Mouse (Mus musculus) neutrophil, adult 5-6 weeks (primary cell): Measurements from ENCODE around the gene Gpr26. TPM values are rescaled to one million over a fixed set of nuclear protein-coding genes. Genes with fewer than 3 reads are reported as not detected.
A peak's percentile ranks its signal among the peaks of the same experiment; 100 is the strongest.

Source experiments
- ATAC-seq: fragments of 151-379, 151-347 bp; 2 replicates; pipeline ENCODE4 v1.8.0; 2017; ENCODE audit warnings: mild to moderate bottlenecking, moderate TSS enrichment; ENCODE audit not compliant: insufficient number of reproducible peaks, poor library complexity, low FRiP score, severe bottlenecking; ENCODE audit errors: extremely low read depth
- total RNA-seq: library from RNA; stranded (forward); fragments of 200-1000 nt; gene quantifications from 2 replicates; pipeline ENCODE4 v1.2.3, GENCODE M21; 2017

The Gpr26 gene
- under 0.01 TPM in 1 of 2 replicates, not detected in the other for total RNA-seq

DNA sequence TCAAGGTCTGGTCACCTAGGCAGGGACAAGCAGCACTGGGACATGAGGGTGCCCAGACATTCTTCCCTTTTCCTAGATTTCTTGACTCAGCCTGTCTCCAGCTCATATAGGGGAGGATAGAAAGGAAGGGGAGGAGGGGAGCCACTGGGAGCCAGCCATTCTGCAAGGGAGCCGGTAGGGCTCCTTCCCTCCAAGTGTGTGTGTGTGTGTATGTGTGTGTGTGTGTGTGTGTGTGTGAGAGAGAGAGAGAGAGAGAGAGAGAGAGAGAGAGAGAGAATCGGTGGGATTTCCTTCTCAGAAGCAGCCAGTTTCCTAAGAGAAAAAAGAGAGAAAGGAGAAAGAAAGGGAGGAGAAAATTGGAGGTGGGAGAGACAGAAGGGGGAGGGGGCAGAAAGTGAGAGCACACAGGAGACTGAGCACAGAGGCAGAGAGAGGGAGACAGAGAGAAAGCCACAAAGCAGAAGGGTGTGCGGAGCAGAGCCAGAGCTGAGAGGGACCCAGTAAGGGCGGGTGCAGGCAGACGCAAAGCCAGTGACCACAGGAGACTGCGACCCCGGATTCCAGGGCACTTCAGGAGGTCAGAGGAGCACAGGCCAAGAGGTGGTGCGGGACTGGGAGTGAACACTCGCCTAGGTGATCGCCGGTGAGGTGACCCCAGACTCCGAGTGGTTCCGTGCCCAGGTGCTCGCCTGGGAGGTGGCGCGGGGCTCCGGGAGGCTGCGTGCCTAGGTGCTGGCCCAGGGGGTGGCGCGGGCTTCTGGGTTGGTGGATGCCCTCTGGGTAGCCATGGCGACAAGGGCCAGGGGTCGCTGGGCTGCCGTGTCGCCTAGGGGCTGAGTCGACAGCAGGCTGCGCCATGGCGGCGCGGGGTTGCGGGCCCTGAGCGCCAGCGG is at the start of gene Gpr26:
Gene Gpr26 (plus strand): TSS at position 438 of the 893 bp plus-strand sequence.
- no peak for ATAC-seq

DNA sequence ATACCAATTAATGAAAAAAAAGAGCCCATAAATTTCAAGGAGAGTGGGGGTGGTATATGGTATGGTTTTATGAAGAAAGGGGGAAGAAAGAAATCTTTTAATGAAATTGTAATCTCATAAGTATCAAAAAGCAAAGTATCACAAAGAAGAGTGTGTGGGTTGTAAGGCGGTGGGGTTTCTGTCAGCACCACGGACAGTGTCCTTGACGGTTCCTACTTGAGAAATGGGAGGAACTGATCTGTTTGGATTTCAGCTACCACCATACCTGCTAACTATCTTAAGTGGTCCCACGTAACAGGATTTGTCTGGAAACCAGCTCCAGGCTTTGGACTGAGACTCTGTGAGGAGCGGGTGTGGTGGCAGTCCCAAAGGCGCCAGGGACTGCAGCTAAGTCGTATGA is 48.9 kb upstream of the Gpr26 start:
- ATAC-seq, result no peak

DNA sequence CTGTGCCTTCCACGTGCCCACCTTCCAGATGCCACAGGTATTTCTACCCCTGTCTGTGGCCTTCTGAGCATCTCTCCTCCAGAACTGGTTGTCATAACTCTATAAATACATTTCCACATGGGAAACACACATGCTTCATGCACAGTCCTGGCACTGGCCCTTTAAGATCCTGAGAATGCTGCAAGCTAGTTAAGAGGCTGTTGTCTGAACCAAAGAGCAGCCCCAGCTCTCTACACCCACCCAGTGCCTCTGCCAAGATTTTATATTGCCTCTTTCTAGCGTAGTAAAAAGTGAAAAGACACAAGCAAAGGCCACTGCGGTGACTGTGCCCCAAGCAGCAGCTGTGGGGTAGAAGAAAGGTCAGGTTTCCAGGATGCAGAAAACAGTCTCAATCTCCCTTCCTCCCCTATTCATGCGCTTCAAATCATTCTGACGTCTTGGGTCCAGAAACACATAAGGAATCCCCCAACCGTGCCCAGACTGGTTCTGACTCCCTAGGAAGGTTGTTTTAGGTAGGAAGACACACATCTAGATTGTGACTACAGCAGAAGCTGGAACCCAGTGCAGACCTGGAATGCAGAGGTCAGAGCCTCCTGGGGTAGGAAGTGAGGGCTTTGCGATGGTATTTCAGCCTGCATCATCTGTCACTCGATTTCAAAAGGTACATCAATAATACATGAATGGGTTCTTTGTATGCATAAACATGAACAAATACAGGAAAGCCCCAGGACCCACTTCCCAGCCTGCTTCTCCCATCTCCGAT is 38.8 kb upstream of the Gpr26 start:
- ATAC-seq, result no peak

DNA sequence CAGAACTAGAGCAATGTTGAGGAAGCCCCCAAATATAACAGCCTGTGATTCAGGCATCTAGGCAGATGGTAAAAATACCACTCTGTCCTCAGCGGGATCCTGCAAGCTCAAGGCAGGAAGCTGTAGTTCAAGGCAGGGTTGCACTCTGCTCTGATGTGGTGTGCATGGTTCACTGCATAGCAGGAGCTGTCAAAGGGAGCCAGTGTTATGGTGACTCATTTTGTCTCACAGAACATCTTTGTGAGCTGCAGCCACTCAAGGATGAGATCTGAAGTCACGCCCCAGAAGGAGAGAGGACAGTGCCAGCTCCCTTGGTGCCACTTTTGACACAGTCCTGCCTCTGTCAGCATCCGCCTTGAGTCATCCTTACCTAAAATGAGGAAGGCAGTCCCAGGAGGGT is 28.6 kb upstream of the Gpr26 start:
- ATAC-seq, result no peak

DNA sequence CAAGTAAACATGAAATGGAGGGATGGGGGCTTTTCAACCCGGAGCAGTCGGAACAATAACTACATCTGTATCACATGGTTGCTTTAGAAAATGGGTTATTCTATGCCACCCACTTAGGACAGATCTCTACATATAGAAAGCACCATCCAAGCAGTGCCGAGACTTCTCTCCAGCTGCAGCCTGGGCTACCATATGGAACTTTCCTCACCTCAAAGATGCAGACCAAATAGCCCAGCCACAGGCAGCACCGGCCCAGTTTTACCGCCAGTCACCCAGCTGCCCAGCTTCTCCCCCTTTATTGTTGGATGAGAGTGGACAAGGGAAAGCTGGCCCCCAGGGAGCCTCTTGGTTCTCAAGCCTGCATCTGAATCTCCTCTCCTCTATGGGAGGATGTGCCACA is 15.1 kb upstream of the Gpr26 start:
- no peak for ATAC-seq

DNA sequence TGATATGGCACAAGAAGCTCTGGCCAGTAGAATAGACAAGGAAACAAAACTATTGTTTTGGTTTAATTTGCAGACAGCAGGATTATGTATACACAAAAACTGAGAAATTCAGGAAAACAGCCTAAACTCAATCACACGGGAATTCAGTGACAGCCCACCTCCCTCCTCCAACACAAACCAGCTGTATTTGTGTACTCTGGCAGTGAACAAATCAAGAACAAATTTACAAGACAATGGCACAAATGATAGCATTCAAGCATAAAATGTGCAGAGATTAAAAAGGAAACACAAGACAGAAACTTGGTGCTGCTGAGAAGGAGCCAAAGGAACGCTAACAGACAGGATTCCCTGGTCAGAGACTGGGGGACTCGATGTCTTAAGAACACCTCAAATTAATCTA is 12.9 kb upstream of the Gpr26 start:
- no peak for ATAC-seq

DNA sequence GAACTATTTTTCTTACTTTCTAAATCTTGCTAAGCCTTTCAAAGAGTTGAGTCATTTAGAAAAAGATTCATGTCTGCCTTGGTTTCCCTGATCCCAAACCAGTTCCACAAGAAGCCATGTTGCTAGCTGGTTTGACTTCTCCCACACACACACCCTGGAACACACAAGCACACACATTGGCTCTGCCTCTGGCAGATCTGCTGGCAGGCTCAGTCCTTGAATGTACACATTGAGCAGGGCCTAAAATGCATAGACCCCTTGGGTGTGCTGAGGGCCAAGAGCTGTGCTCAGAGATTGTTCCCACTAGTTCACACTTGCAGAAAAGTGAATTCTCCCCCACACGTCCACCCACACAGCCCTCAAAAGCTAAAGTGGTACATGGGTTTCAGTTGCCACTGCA is 7.6 kb upstream of the Gpr26 start:
- no peak for ATAC-seq

DNA sequence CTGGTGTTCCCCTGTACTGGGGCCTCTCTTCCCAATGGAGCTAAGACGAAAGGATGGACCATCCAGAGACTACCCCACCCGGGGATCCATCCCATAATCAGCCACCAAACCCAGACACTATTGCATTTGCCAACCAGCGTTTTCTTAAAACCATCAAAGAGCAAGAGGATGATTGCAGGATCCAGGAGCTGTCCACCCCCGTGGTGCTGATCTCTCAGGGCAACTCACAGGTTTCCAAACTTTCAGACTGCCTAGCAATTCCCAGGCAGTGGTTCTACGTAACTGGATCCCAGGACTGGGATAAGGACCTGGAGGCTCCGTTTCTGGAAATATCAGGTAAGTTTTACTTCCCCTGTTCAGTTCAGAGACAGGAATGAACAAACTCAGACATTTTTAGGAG is 5.7 kb upstream of the Gpr26 start:
- ATAC-seq, result no peak

DNA sequence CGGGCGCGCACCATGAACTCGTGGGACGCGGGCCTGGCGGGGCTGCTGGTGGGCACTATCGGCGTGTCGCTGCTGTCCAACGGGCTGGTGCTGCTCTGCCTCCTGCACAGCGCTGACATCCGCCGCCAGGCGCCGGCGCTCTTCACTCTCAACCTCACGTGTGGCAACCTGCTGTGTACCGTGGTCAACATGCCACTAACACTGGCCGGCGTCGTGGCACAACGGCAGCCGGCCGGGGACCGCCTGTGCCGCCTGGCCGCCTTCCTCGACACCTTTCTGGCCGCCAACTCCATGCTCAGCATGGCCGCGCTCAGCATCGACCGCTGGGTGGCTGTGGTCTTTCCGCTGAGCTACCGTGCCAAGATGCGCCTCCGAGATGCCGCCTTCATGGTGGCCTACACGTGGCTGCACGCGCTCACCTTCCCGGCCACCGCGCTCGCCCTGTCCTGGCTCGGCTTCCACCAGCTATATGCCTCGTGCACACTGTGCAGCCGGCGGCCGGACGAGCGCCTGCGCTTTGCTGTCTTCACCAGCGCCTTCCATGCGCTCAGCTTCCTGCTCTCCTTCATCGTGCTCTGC is 745 bp downstream of the Gpr26 start:
- no peak for ATAC-seq

DNA sequence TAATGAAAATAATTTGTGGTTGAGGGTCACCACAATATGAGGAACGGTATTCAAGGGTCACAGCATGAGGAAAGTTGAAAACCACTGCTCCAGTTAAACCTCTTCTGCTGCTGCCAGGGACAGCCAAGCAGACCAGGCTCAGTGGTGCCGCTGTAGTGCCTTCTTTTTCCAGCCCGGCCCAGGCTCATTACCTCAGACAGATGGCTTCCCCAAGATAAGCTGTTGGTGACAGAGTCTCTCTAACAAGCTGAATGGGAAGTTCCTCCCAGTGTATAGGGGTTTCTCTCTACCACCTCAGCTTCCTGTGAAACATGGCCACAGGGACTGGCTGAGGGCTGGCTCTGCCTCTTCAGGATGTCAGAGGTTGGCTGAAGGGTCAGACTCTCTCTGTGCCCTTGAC is 4.0 kb downstream of the Gpr26 start:
- no peak for ATAC-seq

DNA sequence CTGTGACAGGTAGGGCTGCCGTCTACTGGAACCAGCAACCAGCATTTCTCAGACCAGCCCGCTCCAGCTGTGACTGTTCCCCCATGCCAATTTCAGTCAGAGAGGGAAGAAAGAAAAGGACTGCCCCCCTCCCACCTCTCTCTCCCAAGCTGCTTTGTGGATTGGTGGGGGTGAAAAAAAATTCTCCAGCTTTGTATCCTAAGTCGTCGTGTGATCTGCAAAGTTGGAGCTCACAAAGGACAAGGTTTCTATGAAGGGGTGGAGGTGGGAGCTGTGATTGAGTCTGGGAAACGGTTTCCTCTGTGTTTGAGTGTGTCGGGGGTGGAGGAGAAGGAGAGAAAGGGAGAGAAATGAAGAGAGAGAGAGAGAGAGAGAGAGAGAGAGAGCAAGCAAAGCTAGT is 9.6 kb downstream of the Gpr26 start:
- ATAC-seq, result 0 out of 2 replicates have a peak, but pooled peaks have one; percentile 13

DNA sequence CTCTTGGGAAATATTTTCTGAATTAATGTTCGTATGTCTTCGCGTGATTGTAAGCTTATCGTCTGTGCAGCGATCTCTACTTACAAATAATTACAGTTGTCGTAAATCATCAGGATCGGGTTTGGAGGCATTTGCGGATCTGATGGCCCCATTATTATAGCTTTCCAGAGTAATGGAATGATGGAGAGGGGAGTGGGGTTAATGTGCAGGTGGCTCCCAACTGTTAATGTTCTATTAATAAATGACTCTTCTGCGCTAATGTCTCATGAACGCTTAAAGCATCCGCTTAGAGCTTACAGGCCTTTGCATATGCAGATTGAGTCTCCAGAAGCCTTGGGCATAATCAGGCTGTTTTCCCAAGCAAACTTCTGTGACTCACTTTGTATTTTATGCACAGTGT is 12.3 kb downstream of the Gpr26 start:
- ATAC-seq, result no peak

DNA sequence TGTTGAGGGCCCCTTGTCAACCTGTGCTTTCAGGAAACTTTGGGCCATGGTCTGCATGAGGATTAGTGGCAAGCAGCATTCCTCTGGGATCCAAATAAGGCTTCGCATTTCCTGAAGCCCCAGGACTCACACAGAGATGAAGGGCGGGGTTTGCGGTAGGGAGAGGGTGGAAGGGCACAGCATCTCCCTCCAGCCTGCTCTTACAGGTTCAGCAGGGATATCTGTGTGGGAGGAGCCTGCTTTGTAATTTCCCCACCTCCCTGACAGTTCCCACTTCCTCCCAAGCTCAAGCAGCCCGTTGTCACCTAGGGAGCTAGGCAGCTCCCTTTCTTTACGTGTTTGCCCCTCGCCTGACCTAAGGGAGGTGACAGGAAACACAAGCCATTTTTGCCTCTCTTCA is 22.8 kb downstream of the Gpr26 start:
- no peak for ATAC-seq

DNA sequence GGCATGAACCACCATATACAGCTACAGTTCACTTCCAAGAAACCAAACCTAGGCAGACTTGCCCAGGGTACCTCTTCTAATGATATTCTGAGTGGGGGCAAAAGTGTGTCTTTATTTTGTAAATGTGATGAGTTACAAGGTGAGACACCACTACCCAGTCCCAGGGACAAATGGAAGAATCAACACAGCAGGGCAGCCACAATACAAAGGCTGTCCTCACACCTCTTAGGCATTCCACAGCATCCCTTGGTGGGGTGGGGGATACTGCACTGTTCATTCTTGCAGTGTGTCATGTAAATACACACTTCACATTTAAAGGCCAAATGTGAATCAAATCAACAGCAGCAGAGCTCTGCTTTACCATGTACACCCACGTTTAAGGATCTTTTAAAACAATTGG is 26.0 kb downstream of the Gpr26 start:
- ATAC-seq, result no peak

DNA sequence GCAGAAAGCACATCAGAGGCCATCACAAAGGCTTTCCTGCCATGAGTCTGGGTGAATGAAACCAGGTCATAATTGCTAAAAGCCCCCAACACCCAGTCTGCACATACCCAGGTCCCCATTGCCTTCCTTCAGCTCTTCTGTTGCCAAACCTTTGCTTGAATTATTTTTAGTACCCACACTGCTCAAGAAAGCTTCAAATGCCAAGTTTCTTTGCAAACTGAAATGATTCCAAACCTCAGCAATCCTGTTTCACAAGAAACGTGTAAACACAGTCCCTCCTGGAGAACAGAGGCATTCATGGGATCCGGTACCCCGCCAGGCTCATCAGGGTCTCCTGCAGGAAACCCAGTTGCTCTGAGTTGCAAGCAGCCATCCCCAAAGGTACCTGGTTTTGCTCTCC is 26.6 kb downstream of the Gpr26 start:
- no peak for ATAC-seq

DNA sequence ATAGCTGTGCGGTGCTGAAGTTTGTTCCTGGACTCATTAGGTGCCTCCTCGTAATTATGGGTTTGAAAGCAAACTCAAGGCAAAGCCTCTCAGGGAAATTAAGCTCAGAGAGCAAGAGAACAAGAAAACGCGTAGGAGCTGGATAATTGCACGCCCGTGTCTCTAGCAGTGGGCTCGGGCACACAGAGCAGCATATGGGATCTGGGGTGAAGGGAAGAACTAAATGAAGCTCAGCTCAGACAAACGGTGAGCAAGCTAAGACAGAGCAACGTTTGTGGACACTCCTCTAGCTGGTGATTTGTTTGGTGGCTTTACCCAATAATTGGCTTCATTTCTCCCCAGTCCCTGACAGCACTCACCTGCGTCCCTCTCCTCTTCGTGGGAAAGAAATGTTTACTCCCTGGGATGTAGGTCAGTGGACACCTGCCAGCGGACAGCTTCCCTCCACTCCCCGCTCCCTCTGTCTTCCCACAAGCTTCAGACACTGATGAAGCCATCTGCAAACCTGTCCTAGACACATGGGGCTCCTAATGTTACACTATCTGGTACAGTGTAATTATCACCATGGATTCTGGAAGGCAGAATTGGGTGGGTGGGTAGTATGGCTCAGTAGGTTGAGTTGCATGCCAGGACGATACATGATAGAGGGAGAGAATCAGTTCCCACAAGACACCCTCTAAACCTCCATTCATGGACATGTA is 39.9 kb downstream of the Gpr26 start:
- ATAC-seq, result no peak

DNA sequence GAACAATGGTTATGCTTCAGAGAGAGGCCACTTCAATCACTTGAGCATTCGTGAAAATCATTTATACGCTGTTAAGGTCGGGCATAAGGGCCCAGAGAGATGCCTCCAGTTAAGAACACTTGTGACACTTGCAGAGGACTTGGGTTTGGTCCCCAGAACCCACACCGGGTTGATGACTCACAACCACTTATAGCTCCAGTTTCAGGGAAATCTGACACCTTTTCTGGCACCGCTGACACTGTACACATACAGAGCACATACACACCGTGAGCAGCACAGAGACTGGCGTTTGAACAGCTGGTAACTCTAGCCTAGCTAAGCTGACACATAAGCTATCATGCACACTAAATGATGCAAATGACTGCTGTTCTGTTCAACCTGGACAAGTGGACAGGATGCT is 42.7 kb downstream of the Gpr26 start:
- no peak for ATAC-seq

DNA sequence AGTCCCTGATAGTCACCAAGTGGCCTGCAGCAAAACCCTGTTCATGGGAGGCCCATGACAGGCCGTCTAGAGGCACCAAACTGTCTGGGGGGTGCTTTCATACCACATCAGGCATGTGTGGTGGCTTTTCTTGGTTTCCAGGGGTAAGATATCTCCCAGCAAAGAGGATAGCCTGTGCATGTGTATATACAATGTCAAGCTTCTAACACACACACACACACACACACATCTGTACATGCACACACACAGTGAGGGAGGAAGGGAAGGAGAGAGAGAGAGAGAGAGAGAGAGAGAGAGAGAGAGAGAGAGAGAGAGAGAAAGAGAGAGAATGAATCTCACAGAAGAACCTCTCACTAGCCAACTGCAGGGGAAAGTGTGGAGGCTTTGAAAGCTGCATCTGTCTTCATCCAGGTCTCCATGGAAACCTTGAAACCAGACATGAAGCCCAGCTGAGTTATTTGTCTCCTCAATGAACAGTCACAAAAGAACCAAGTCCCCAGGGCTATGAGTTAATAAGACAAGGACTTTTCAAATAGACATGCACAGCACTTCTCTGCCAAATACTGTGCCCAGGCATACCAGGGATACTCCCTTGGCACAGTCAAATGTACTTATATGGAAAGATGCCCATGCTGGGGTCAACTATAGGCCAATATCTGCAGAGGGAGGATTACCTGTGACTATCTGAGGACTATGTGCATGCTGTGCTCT is 46.9 kb downstream of the Gpr26 start:
- no peak for ATAC-seq

DNA sequence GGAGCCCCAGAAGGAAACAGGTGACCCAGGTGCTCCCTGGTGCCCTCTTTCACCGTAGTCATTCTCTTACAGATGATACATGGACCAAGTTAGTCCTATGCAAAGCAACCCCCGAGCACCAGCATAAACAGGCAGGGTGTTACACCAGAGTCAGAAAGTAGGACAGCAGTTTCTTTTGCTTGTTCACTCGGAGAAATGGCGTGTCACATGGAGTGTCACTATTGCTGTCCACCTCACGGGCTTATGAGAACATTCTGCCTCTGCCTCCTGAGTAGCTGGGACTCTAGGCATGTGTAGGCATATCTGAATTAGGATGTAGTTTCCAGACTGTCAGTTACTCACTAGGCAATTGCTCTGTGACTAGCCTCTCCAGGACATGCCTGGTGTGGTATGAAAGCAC is 47.7 kb downstream of the Gpr26 start:
- ATAC-seq, result no peak
